Mouse (Mus musculus) embryonic fibroblast, embryonic 13.5 days (primary cell): ENCODE data around the gene Pfkfb4. TPM values are rescaled to one million over a fixed set of nuclear protein-coding genes. Genes with fewer than 3 reads are reported as not detected.

Experiments
- H3K27ac ChIP-seq: 2 replicates; pipeline ENCODE4 v1.5.1; 2012; ENCODE audit warnings: low read length, control low read depth, inconsistent platforms; ENCODE audit not compliant: insufficient read depth
- H3K4me1 ChIP-seq: 2 replicates; pipeline ENCODE4 v1.6.1; 2011; ENCODE audit warnings: low read length; ENCODE audit not compliant: control insufficient read depth, insufficient read depth
- H3K4me3 ChIP-seq: 2 replicates; pipeline ENCODE4 v1.5.1; 2011; ENCODE audit warnings: mild to moderate bottlenecking, control low read depth, low read length; ENCODE audit not compliant: insufficient read depth
- CTCF ChIP-seq: IDR thresholded peaks from 2 replicates; pipeline ENCODE4 v1.5.1; 2011; ENCODE audit warnings: mild to moderate bottlenecking, control low read depth, low read length, moderate library complexity, borderline replicate concordance; ENCODE audit not compliant: insufficient read depth
- POLR2A ChIP-seq: IDR thresholded peaks from 2 replicates; pipeline ENCODE4 v1.6.1; 2011; ENCODE audit warnings: low read depth, mild to moderate bottlenecking, control low read depth, low read length, moderate library complexity
- polyA plus RNA-seq: library from polyadenylated mRNA; stranded (reverse); fragments of >200 nt; gene quantifications from 2 replicates; pipeline ENCODE4 v1.2.4, GENCODE M21; 2011; ENCODE audit warnings: low read depth; ENCODE audit not compliant: missing spikeins, insufficient read length

The Pfkfb4 gene
- polyA plus RNA-seq, 1 experiment: 6.0 TPM

DNA sequence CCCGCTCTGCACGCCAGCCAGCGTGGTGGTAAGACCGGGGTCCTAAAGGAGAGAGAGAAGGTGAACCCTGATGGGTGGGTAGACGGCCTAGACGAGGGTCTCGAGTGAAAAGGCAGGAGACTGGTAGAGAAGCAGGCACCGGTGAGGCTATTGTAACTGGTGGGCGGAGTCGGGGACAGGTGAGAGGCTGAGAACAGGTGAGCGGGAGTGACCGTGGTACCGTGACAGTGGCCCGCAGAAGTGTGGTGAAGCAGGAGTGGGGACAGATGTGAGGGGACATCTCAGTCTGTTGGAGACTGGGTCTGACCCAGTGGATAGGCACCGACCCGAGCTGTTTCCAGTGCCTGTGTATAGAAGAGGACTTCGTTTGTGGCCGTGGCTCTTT is 499 bp downstream of the Pfkfb4 start:
- TF ChIP-seq CTCF (no peak), POLR2A (no peak)
- Histone ChIP-seq H3K4me1 (no peaks in the 10 kb centered on the region), H3K27ac (no peak overlapping the region), H3K4me3 (peak overlapping the region; percentile 87)

- H3K27ac ChIP-seq: no peak overlapping the region
- TF ChIP-seq POLR2A: no peak
- TF ChIP-seq CTCF: no peak
- H3K4me1 ChIP-seq: no peaks in the 10 kb centered on the region
- peak overlapping the region; percentile 87 for H3K4me3 ChIP-seq
Observed at GRCm38 (mm10) chr9:108992620-108993361, 1.2 kb downstream of the Pfkfb4 start.

DNA sequence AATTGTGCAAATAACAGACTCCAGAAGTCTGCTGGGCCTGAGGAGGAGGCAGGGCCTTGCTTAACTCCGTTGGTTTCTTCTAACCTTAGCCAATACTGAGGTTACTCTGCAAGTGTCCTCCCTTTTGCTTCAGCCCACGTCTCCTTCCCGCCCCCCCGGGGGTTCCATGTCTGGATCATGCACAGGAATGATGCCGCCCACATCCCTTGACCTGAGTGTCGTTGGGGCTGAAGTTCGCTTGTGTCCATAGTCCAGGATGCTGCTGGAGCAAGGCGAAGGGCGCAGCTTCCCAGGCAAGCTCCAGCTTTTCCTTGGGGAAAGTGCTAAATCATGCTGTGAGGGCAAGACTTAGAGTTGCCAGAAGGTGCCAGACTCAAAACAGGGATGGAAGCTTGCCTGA is 4.8 kb downstream of the Pfkfb4 start:
- no peak overlapping the region for H3K4me3 ChIP-seq
- H3K27ac ChIP-seq: no peak overlapping the region
- TF ChIP-seq POLR2A: no peak
- TF ChIP-seq CTCF: no peak
- H3K4me1 ChIP-seq: no peaks in the 10 kb centered on the region

- Histone ChIP-seq H3K27ac (no peak overlapping the region), H3K4me1 (no peaks in the 10 kb centered on the region)
- TF ChIP-seq CTCF (no peak), POLR2A (no peak)
Observed at GRCm38 (mm10) chr9:108998287-108999166, 6.9 kb downstream of the Pfkfb4 start.

DNA sequence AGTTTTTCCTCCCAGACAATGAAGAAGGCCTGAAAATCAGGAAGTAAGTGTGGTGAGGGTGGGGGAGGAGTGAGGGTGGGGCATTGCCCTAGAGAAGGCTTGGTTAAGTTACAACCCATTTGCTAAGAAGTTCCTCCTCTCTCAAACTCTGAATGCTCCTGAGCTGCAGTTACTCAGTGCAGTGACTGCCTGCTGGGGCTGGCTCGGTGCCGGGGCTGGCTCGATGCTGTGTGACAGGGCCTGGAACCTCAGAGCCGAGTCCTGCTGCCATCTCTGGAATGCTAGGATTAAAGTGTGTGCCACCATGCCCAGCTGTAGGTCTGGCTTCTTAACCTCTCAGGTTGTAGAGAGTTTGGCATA is 7.6 kb downstream of the Pfkfb4 start:
- no peak for TF ChIP-seq CTCF
- TF ChIP-seq POLR2A: no peak
- H3K4me3 ChIP-seq: no peak overlapping the region
- H3K27ac ChIP-seq: no peak overlapping the region
- H3K4me1 ChIP-seq: no peaks in the 10 kb centered on the region

More at GRCm38 (mm10) chr9:108998287-108999166, 6.9 kb downstream of the Pfkfb4 start:
- H3K4me3 ChIP-seq: no peak overlapping the region

DNA sequence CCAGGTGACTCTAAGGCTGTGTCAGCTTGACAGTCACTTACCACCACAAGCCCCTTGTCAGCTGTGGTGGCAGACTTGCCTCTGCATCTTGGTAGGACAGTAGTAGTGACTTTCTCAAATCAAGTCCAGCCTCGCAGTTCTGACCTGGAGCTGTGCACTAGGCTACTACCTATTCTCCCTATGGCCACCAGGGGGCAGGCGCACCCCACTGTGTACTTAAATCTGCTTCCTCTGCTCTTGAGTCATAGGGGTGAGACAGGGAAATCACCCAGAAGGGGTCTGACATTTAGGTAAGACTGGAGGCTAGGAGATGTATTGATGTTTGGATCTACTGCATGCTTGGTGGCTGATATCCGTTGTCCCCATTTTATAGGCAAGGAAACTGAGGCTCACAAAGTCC is 9.1 kb downstream of the Pfkfb4 start:
- H3K4me1 ChIP-seq: no peaks in the 10 kb centered on the region
- TF ChIP-seq POLR2A (no peak), CTCF (peak; percentile 90)
- H3K27ac ChIP-seq: no peak overlapping the region
- H3K4me3 ChIP-seq: no peak overlapping the region

GRCm38 (mm10) chr9:109003201-109003600 is 11.6 kb downstream of the Pfkfb4 start:
- Histone ChIP-seq H3K27ac (no peak overlapping the region), H3K4me1 (no peaks in the 10 kb centered on the region), H3K4me3 (no peak overlapping the region)
- TF ChIP-seq POLR2A: no peak
- 0 out of 2 replicates have a peak, but pooled peaks have one; percentile 11 for TF ChIP-seq CTCF

GRCm38 (mm10) chr9:109007025-109007780 is 15.6 kb downstream of the Pfkfb4 start:
- TF ChIP-seq CTCF: no peak
- TF ChIP-seq POLR2A: no peak
- H3K4me3 ChIP-seq: no peak overlapping the region
- H3K4me1 ChIP-seq: no peaks in the 10 kb centered on the region
- H3K27ac ChIP-seq: no peak overlapping the region

DNA sequence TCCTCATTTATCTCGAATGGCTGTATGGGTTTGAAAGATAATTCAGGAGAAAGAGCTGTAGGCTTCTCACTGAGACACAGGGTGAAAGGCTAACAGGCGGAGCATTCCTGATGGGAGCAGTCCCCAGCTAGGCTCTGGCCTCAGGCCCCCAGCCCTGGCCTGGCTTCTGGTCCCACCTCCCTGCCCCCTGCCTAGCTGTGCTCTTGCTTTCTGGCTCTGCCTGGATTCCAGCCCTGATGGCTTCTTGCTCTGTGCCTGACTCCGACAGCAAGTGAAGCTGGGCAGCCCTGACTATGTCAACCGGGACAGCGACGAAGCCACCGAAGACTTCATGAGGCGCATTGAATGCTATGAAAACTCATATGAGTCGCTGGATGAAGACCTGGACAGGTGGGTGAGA is 16.5 kb downstream of the Pfkfb4 start:
- H3K27ac ChIP-seq: no peak overlapping the region
- TF ChIP-seq CTCF: no peak
- TF ChIP-seq POLR2A: no peak
- no peak overlapping the region for H3K4me3 ChIP-seq
- H3K4me1 ChIP-seq: no peaks in the 10 kb centered on the region
